Comparison of ENCODE assay signal across 8 mouse cellular contexts in genomic region chr9:54917010-54917677, GRCm38 (mm10). TPM values are rescaled to one million over a fixed set of nuclear protein-coding genes. Genes with fewer than 3 reads are reported as not detected.
DNase-seq lines count a peak whose midpoint lies in the region; ATAC-seq and TF ChIP-seq lines count a peak whose summit lies in the region.

Hykk (plus strand) TSS chr9:54917283.

- H3K36me3 ChIP-seq in hindbrain, embryonic 16.5 days (ENCODE audit: control insufficient read depth, insufficient read depth, low read length): no peaks in the 10 kb centered on the region; the same call in 1 of the 2 replicates

- TF ChIP-seq CTCF in cortical plate, adult 2 months (IDR thresholded peaks at IDR 0.05; ENCODE audit: extremely low read depth, insufficient read depth, low read length): no peak
- TF ChIP-seq CTCF in gastrocnemius, adult 2 months (IDR thresholded peaks at IDR 0.05): no peak

- peak within 1 kb of the TSS; percentile 88 for H3K4me2 ChIP-seq in hindbrain, embryonic 16.5 days (ENCODE audit: low read length)

- H3K9ac ChIP-seq in hindbrain, embryonic 16.5 days (ENCODE audit: low read depth, low read length): peak within 1 kb of the TSS; percentile 73

- intact Hi-C loops in gastrocnemius, adult 2 months (cut with DNase I): loop anchor here (2.0 kb wide), 1 partner anchor 34 kb away; the partner anchor contains the start of genes AY074887 and Psma4

- ATAC-seq in hindbrain, embryonic 16.5 days: peak; percentile 100

- no peak within 1 kb of the TSS for H3K27ac ChIP-seq in cortical plate, adult 2 months (ENCODE audit: insufficient read depth, low read length)
- peak within 1 kb of the TSS; percentile 81 for H3K27ac ChIP-seq in gastrocnemius, adult 2 months
- peak within 1 kb of the TSS; percentile 16 for H3K27ac ChIP-seq in hindbrain, embryonic 16.5 days (ENCODE audit: low read depth, low read length)

- peak; percentile 45 for DNase-seq in adipocyte (ENCODE audit: low spot score)
- peak; percentile 93 for DNase-seq in gastrocnemius, adult 2 months
- DNase-seq in left cerebral cortex, adult 11 months (ENCODE audit: low spot score): peak; percentile 90
- peak; percentile 95 for DNase-seq in lung, postnatal 36 days
- peak; percentile 96 for DNase-seq in retina, embryonic 14.5 days (ENCODE audit: low spot score)
- peak; percentile 75 to 82 for DNase-seq in thymus, postnatal 36 days

- under 1% methylated on average over 33 of the region's 34 CpGs for WGBS in hindbrain, embryonic 16.5 days

- H3K4me3 ChIP-seq in cortical plate, adult 2 months (ENCODE audit: insufficient read depth, low read length): peak within 1 kb of the TSS; percentile 54
- H3K4me3 ChIP-seq in gastrocnemius, adult 2 months: peak within 1 kb of the TSS; percentile 89
- peak within 1 kb of the TSS; percentile 57 for H3K4me3 ChIP-seq in hindbrain, embryonic 16.5 days (ENCODE audit: low read length)

- H3K27me3 ChIP-seq in hindbrain, embryonic 16.5 days (replicated peaks; ENCODE audit: control insufficient read depth, insufficient read depth, low read length): no peaks in the 10 kb centered on the region

- H3K4me1 ChIP-seq in cortical plate, adult 2 months (ENCODE audit: control insufficient read depth, insufficient read depth, low read length): no peaks in the 10 kb centered on the region
- peaks cover 2% of the 10 kb centered on the region; the same call in 1 of the 2 replicates for H3K4me1 ChIP-seq in hindbrain, embryonic 16.5 days (ENCODE audit: control insufficient read depth, insufficient read depth, low read depth, low read length)

- peak; percentile 62; the same call in 1 of the 2 replicates for TF ChIP-seq POLR2A in cortical plate, adult 2 months (IDR thresholded peaks at IDR 0.05; ENCODE audit: extremely low read depth, insufficient read depth, low read length)

- H3K9me3 ChIP-seq in hindbrain, embryonic 16.5 days (ENCODE audit: control insufficient read depth, low read length): no peaks in the 10 kb centered on the region

RNA-seq across cellular contexts. Expression of gene Hykk, which starts in this region (rescaled TPM):
- polyA plus RNA-seq in cortical plate, adult 2 months (2012; rRNA removed): 1.1 and 1.2 TPM in 2 replicates
- total RNA-seq in gastrocnemius, adult 2 months (2021): under 1 TPM; 0.64 to 0.86 TPM
- polyA plus RNA-seq in hindbrain, embryonic 16.5 days (2015; fragmentation: Nextera tagmentation; extraction: Ambion mirVana): 1.9 and 2.2 TPM in 2 replicates

Comparison
In these comparisons a context has a peak if more than half of its experiments do, and no peak if none do; other contexts are left out.
1. Peak in DNase-seq, H3K4me3 ChIP-seq and H3K27ac ChIP-seq in gastrocnemius, adult 2 months; RNA of the gene not detected or under 1 TPM.
2. DNase-seq: peak in every context shown above with its lines; median percentile 96 in retina, embryonic 14.5 days; 95 in lung, postnatal 36 days; 93 in gastrocnemius, adult 2 months; 90 in left cerebral cortex, adult 11 months; 78 in thymus, postnatal 36 days; 45 in adipocyte.